In genomic region chr7:75642178-75642777, GRCm38 (mm10) we compare ENCODE assay signal across 8 mouse cellular contexts.
A peak's percentile ranks its signal among the peaks of the same experiment; 100 is the strongest.
DNase-seq lines count a peak whose midpoint lies in the region; ATAC-seq and TF ChIP-seq lines count a peak whose summit lies in the region.

No protein-coding gene starts in this region.

- no peaks in the 10 kb centered on the region for H3K9me3 ChIP-seq in forebrain, embryonic 15.5 days

- 4% methylated on average over 9 of the region's 9 CpGs for WGBS in forebrain, embryonic 15.5 days
- 22% methylated on average over 9 of the region's 9 CpGs for WGBS in small intestine, adult 2 months

- 0 out of 2 replicates have a peak overlapping the region, but pooled peaks have one; percentile 13 for H3K27ac ChIP-seq in forebrain, embryonic 15.5 days (replicated peaks)
- peak overlapping the region; percentile 35; the same call in 1 of the 2 replicates for H3K27ac ChIP-seq in small intestine, adult 2 months (ENCODE audit: insufficient read depth, low read depth, low read length)

- peak; percentile 82 for ATAC-seq in forebrain, embryonic 15.5 days (replicated peaks)

- peaks cover 17% of the 10 kb centered on the region for H3K4me1 ChIP-seq in forebrain, embryonic 15.5 days
- peaks cover 9% of the 10 kb centered on the region; the same call in 1 of the 2 replicates for H3K4me1 ChIP-seq in small intestine, adult 2 months (ENCODE audit: control insufficient read depth, insufficient read depth, insufficient read length, low read length)

- no peak for TF ChIP-seq POLR2A in small intestine, adult 2 months (IDR thresholded peaks at IDR 0.05; ENCODE audit: low read depth, low read length)

- peak; percentile 79 for DNase-seq in 3134 (ENCODE audit: extremely low read depth, insufficient read length, low spot score)
- peak; percentile 89 for DNase-seq in adrenal gland, adult 2 months
- peak; percentile 62 for DNase-seq in heart, postnatal 25 days (ENCODE audit: low spot score)
- peak; percentile 72 to 83 for DNase-seq in kidney, postnatal 4 days
- peak; percentile 73 for DNase-seq in lung, postnatal 25 days (ENCODE audit: low spot score)
- DNase-seq in T-cell, adult 2 months (ENCODE audit: low spot score) = no peak

- peak overlapping the region; percentile 10; the same call in 1 of the 2 replicates for H3K9ac ChIP-seq in forebrain, embryonic 15.5 days (replicated peaks)

- H3K4me3 ChIP-seq in forebrain, embryonic 15.5 days = peak overlapping the region; percentile 33
- no peak overlapping the region for H3K4me3 ChIP-seq in small intestine, adult 2 months (ENCODE audit: low read depth, low read length)

- H3K4me2 ChIP-seq in forebrain, embryonic 15.5 days (replicated peaks) = peak overlapping the region; percentile 53

- intact Hi-C loops in heart, postnatal 25 days (cut with DNase I) = loop anchor here (2.0 to 5.0 kb wide), 2 partner anchors 75 to 90 kb away; no protein-coding TSS in a partner anchor

- no peak for TF ChIP-seq CTCF in small intestine, adult 2 months (IDR thresholded peaks at IDR 0.05; ENCODE audit: extremely low read depth, insufficient read length, insufficient replicate concordance, low read depth, low read length)

- H3K27me3 ChIP-seq in forebrain, embryonic 15.5 days = no peaks in the 10 kb centered on the region
- no peaks in the 10 kb centered on the region for H3K27me3 ChIP-seq in small intestine, adult 2 months (ENCODE audit: control insufficient read depth, insufficient read depth, low read length)

- no peaks in the 10 kb centered on the region for H3K36me3 ChIP-seq in forebrain, embryonic 15.5 days
- peaks cover 3% of the 10 kb centered on the region; the same call in 1 of the 2 replicates for H3K36me3 ChIP-seq in small intestine, adult 2 months (ENCODE audit: control insufficient read depth, insufficient read depth, low read length)
